Mouse (Mus musculus) cerebellum, adult 11-12 months (tissue): Measurements from ENCODE around the gene Gm11077.

ENCODE experiments used
- DNase-seq: peaks from one replicate; pipeline ENCODE4 v3.0.0; 2022

Gm11077 gene

DNA sequence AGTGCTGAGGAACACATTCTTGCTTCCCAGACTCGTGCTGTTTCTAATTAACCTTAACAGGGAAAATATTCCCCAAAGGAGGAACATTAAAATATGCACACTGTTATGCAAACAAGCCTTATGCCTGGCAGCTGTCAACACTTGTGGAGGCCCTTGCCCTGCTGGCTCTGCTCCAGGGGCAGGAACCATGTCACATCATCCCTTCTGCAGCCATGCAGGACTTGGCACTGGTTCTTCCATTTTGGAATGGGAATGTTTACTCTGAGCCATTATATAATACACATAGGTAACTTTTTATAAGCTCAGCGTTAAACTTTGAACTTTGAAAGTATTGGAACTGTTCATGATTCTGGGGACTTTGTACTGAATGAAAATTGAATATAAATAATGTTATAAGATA is 18.5 kb downstream of the Gm11077 start:
- no peak for DNase-seq

DNA sequence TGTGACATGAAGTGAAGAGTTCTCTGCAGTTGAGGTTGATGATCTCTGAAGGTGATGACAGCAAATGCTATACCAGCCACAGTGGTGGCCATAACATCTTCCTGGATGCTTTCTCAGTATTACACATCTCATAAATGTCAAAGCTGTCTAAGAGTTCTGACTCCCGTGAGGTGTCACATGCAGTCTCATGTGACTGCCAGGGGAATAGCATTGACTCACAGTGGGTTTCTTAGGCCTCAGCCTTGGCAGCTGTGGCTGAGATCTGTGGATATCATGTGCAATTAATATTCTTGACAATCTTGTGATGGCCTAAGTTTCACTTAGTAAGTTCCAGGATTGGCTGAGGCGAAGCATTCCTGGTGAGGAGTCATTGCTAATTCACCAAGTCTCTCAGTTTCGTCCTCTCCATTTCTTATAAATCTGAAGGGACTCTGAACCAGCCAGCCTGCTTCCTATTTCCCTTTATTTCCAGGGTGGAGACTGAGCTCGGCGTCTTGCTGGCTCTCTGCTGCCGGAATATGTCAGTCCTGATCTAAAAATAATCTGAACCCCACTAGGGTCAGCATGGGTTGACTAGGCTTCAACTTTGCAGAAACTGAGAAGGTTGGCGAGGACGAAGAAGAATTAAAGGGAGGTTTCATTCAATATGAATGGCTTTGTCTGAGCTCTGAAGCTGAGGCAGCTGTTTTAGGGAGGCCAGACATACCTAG is 21.4 kb downstream of the Gm11077 start:
- no peak for DNase-seq

DNA sequence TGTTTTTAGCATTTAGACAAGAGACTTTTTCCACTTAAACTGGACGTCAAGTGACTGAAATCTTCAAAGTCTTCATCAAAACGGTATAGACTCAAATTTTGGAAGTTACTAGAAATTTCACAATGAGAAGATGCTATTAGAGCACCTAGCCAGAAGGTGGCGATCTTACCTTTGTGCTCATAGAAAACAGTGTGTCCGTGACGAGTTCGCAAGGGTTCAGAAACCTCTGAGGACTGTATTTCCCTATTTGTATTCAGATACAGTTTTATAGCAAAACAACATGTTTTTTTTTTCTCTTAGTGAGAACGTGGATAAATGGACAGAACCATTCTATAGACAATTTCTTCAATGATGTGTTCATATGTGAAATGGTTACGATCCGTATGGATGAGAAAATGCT is 37.3 kb downstream of the Gm11077 start:
- no peak for DNase-seq

DNA sequence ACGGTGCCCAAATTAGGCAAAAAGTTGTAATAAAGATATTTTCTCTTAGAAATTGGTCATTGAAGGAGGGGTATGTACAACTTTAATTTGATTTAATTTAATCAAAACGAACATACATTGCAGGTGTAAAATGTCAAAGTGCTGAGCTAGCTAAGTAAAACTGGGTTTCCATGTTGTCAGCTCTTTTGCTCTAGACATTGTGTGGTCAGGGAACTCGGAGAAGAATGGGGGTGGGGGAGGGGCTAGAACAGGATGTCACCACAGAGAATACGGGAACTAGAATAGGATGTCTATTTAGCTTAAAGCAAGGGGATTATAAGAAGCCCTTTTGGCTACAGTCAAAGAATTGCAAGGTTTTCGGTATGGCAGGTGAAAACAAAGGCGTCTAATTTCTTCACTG is 38.2 kb downstream of the Gm11077 start:
- DNase-seq = no peak

DNA sequence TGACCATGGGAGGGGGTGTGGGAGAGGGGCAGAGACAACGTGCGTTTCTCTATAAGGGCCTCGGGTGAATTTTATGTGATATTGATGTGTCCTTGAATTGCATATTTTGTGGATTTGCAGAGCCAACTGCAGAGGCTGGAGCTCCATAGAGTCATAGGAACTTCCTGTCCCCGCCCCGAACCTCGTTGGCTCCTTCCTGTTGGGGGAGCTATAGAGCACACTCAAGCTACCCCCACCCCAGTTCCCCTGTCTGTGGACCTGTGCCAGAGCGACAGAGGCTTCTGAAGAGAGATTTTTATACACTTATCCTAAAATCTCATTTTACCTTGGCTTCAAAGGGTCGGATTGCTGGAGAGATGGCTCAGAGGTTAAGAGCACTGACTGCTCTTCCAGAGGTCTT is 39.1 kb downstream of the Gm11077 start:
- no peak for DNase-seq

DNA sequence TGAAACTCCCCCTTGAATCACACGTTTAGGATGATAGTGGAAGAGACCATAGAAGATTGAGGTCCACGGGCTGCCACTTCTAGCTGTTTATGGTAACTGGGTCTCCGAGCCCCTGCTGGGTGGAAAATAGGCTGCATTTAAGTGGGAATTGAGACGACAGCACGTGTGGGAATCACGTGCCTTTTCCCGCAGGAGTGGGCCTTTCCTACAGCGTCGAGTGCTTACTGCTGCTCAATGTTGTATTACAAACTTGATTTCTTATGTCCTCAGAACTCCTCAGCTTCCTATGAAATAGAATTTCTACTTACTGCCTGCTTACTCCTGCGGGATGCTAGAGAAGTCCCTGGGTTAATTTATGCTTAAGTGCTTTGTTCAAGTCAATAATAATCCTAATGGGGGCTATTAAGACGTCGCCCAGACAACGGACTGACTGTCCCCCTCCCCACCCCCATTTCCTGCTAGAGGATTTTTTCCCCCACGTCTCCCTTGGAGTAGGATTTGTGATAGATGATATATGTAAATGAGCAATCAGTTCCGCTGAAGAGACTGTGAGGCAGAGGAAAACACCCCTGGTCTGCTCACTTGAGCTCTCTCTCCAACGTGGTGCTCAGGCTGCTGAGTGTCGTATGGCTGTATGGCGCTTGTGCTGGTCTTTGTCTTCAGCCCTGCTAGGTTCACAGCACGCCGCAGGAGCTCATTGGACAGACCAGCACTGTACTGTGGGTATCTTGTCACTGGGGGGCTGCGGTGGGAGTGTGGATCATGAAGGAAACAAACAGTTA is 40.0 kb downstream of the Gm11077 start:
- no peak for DNase-seq

DNA sequence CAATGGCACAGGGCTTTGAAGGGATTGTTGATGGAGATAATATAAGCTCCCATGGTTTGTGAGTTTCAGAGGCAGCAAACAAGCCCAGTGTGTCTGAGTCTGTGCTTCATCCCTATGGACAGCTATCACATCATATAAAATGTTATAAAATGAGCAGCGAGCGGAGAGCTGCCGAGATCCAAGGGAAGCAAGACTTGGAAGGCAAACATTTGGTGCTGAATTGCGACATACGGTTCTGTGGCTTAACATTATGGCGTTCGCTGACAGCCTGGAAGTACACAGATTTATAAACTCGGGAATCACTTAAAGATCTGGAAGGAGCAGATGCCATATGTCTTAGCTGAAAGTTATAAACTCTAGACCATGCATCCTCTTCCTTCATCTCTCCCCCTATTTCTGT is 47.2 kb downstream of the Gm11077 start:
- no peak for DNase-seq

DNA sequence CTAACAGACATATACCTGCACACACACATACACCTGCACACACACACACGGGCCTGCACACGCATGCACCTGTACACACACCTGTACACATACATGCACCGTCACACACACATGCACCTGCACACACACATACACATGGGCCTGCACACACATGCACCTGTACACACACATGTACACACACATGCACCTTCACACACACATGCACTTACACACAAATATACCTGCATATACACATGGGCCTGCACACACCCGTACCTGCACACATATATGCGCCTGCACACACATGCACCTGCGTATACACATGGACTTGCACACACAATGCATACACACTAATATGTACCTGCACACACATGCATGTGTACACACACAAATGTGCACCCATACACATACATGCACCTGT is 53.4 kb downstream of the Gm11077 start:
- no peak for DNase-seq

DNA sequence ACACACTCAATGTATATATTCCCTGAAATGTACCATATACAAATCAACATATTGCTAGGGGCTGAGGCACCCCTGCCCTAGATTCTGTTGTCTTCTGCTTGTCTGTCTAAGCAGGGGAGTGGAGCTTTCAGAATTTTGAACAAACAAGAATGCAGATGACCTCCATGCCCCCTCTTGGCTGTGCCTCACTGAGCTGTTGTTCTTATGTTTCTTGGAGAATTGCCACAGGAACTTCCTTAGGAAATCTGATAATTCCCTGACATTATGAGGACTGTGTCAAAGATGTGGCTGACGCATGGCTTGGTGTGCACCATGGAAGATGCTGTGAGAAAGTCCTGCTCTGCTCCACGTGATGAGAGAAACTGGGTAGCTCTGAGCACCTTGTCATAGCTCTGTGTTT is 57.0 kb downstream of the Gm11077 start:
- DNase-seq = no peak

DNA sequence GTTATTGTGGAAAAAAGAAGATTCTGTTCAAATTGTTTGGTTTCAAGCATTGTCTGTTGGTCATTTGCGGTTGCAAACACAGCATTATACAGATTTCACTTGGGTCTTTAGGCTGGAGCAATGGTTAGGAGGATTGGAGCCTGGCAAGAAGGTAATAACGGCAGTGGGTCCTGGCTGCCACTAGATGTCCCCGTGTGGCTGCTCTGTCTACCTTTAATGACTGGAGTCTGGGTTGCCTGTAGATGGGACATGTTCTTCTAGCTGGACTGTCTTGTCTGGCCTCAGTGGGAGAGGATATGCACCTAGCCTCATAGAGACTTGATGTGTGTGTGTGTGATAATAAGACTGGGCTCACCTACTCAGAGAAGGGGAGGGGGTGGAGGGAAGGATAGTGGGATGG is 60.8 kb downstream of the Gm11077 start:
- peak; percentile 13 for DNase-seq

DNA sequence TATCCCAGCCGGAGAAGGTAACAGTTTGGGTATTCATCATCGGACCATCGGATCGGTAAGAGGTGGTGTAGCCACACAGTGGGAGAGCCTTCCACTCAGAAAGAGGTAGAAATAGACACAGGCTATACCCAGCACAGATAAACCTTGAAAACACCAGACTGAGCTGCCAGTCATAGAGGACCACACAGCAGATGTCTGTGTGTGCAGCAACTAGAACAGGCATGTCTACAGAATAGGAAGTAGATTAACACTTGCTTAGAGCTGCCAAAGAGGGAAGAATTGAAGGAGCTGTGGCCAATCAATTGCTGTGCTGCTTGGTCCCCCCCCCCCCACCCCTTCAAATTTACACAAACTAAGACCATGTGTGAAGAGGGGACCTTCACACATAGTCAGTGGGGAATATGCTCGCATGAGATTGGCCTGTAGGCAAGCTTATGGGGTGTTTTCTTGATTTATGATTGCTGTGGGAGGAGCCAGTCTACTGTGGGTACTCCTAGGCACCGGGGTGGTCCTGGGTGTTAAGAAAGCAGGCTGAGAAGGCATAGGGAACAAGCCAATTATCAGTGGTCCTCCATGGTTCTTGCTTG is 64.7 kb downstream of the Gm11077 start:
- DNase-seq = no peak

DNA sequence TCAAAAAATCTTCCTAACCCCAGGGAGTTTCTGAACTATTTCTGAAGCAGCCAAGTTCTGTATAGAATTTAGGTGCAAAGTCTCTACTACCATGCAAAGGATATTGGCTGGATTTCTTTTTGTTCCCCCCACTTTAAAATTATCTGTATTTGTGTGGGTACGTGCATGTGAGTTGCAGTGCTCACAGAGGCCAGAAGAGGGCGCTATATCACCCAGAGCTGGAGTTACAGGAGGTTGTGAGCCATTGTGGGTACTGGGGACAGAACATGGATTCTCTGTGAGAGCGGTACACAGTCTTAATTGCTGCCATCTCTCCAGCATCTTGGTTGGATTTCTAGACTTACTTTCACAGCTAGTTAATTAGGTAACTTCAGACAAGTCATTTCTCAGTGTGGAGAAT is 69.8 kb downstream of the Gm11077 start:
- no peak for DNase-seq

DNA sequence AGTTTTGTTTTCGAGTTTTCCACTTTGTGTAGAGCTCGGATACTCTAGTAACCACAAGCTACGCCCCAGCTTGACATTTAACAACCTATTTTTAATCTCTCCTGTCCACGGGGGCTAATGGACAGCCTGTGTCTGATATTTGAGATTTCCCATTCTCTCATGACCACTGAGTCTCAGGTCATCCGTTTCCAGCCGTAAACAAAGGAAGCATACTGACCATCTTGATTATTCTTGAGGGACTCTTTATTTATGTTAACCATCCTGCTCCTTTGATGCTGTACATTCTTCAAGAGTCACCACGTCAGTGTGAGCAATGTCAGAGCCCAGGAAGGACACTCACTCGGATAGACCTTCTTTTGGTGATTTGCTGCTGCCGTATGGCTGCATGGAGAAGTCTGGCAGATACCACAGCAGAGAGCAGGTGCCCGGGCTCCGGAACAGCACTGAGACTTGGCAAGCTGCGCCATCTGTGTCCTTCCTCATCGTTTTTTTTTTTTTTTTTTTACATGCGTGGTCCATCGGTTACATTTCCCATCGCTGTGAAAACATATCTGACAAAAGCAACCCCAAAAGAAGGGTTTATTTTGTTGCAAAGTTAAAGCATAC is 70.5 kb downstream of the Gm11077 start:
- peak; percentile 75 for DNase-seq

DNA sequence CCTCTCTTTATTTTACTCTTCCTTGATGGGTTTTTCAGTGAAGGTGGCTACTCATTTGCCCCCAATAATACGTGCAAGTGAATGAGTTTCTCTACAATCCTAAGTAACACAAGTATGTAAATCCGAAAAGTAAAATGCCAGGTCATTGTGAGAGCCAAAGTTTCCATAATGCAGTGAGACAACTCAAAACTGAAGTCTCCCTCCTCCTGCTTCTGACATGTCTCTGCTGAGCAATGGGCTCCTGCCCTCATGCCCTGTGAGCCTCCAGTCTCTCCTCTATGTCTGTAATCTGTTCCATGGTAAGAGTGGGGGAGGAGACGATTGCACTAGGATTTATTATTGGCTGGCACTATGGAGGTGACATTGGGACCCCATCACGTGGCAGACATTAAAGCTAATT is 71.5 kb downstream of the Gm11077 start:
- no peak for DNase-seq
